Mouse (Mus musculus) left cerebral cortex, postnatal 36 days (tissue): ENCODE measurements at regions not wholly inside any gene's neighbourhood (a gene's known extent, or its start where the extent isn't known, plus 50 kb on each side); places are given as distances from the start of the nearest gene placed in this dataset.

Experiments used
- DNase-seq, 2 experiments: peaks; one replicate each; pipeline ENCODE4 v3.0.0; 2021 to 2022; ENCODE audit warnings: low spot score in 2 of 2, mixed read lengths in 1 of 2
- intact Hi-C: fragments of 180-260 bp; cut with DNase I; formaldehyde crosslinking; loops from one replicate; pipeline ENCODE4 v1.15.1; 2025

DNA sequence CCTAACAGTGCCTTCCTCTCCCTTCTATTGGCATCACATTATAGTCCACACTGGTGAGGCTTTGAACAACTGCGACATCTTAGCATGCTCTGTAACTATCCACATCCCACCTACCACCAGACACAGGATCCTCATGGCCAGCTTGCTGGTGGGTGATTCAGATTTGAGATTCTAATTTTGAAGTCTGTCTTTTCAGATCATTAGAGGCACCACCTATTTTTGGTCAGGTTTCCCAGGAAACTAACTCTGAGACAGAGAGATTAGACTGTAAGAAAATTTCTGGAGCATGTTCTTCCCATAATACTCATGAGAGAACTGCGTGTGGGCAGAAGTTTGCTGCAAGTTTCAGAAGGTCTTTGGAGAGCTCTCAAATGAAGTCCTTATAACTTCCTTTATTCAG, 400.8 kb upstream of the Fbxo33 start:
- DNase-seq: peak; percentile 62 to 70

GRCm38 (mm10) chr12:59616075-59616474, 396.6 kb upstream of the Fbxo33 start:
- intact Hi-C loops: no loop called here
- DNase-seq: peak in 1 of 2 experiments; percentile 34

More for the DNA sequence above, 400.8 kb upstream of the Fbxo33 start:
- intact Hi-C loops: loop anchor here (5.0 to 10.0 kb wide), 2 partner anchors 92 to 206 kb away; no protein-coding TSS in a partner anchor

DNA sequence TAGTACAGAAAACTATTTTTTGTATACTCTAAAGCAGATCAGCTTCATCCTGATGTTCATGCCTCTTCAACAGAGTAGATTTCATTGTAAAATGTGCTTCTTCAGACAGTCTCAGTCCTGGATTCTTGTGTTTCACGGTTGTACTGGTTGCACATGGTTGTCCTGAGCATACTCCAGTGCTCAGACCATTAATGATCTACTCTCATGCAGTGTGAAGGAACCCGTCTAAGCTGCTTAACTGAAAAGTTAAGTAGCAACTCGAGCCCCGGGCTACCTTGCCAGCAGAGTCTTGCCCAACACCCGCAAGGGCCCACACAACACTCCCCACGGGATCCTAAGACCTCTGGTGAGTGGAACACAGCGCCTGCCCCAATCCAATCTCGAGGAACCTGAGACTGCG, 380.3 kb upstream of the Fbxo33 start:
- intact Hi-C loops: no loop called here
- DNase-seq: no peak

- no peak for DNase-seq
- intact Hi-C loops: no loop called here
These were observed 369.8 kb upstream of the Fbxo33 start for GRCm38 (mm10) chr12:59589354-59589753.

DNA sequence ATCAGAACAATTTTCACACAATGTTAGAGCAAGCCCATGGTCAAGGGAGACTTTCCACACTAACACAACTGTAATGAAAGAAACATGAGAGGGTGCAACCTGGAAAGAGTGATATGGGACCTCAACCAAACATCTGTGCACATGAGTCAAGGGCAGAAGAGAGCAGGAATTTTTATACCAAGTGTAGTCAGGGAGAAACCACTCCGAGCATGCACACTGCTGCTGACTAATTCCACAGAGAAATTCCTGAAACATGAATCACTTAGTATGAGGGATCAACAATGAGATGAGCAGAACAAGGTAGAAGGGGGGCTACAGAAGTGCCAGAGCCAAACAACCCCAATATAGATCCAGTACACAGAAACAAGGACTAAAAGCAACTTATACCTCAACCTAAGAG, 363.1 kb upstream of the Fbxo33 start:
- intact Hi-C loops: no loop called here
- DNase-seq: no peak

- no peak for DNase-seq
- intact Hi-C loops: no loop called here
These were observed 360.2 kb upstream of the Fbxo33 start for GRCm38 (mm10) chr12:59579694-59580093.

DNA sequence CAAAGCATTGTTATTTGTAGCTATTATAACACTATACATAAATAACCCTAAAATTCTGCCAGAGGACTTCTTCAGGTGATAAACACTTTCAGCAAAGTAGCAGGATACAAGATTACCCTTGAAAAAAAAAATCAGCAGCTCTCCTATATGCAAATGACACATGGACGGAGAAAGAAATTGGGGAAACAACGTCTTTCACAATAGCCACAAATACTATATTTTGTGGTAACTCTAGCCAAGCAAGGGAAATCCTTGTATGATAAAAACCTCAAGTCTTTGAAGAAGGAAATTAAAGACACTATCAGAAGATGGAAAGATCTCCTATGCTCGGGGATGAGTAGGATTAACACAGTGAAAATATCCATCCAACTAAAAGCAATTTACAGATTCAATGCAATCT, 344.4 kb upstream of the Fbxo33 start:
- DNase-seq: no peak
- intact Hi-C loops: no loop called here

- intact Hi-C loops: no loop called here
- peak; percentile 15 to 22 for DNase-seq
These were observed 320.3 kb upstream of the Fbxo33 start for GRCm38 (mm10) chr12:59539788-59540187.

DNA sequence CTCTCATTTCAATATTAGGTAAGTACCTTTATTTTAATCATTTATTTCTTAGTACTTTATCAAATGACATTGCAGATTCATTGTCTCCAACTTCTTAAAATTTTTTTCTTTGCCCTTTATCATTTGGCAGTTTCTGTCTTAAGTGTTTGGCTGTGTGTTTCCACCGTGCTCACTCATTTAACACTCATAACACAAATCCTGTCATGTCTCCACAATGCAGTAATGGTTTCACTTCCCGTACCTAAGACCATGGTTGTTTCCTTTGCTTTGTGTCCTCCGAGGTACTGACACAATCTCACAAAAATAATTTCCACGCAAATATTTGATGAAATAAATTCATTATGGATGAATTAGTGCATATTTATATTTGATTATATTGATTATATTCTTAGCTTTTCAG, 311.0 kb upstream of the Fbxo33 start:
- intact Hi-C loops: no loop called here
- DNase-seq: no peak

DNA sequence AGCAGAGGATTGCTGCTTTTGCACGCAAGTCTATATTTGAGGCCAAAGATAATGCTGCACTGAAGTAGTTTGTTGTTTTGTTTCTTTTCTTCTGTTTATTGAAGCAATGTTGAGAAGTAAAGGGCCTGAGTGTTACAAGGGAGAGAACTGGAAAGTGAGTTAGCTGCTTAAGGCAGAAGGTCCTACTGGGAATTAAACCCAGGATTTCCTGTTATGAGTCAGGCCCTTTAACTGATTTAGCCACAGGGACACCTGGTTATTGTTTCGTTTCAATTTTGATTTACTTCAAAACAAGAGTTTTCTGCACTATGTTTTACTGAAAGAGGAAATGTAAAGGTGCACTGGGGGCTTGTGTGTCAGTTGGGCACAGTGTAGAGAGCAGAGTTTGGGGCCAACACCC, 303.8 kb upstream of the Fbxo33 start:
- no peak for DNase-seq
- intact Hi-C loops: no loop called here

GRCm38 (mm10) chr12:59521946-59522345, 302.4 kb upstream of the Fbxo33 start:
- intact Hi-C loops: no loop called here
- peak in 1 of 2 experiments; percentile 23 for DNase-seq

DNA sequence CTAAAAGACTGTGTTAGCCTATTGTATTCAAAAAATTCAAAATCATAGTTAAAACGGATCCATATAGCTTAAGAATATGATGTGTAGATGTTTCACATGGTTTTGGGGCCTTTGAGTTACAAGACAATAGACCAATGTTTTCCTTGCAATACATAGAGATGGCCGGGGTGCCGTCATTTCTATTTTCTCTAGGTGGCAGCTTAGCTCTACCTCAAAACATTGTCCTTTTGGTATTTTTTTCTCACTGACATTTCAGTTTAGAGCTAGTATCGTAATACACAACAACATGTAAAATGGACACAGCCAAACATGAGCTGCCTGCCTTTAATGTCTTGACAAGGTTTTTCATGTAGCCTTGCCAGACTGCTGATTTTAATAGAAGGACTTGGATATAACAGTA, 290.3 kb upstream of the Fbxo33 start:
- peak; percentile 21 to 27 for DNase-seq
- intact Hi-C loops: no loop called here

DNA sequence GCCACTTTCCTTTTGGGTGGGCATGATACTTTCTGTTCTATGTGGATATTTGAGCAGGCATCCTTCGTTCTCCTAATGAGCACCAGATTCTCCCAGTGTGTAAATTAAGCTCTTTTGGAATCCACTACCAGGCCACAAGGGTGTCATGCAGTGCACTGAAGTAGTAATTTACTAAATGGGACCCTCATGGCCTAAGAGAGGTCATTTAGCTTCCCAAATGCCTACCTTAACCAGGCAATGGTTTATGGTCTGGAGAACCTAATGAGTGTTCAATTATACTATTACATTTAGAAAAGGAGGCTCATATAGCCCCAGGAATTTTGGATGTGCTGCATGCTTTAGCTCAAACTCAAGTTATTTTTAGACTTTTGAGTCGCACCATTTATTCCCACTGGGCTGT, 289.6 kb upstream of the Fbxo33 start:
- intact Hi-C loops: no loop called here
- no peak for DNase-seq

DNA sequence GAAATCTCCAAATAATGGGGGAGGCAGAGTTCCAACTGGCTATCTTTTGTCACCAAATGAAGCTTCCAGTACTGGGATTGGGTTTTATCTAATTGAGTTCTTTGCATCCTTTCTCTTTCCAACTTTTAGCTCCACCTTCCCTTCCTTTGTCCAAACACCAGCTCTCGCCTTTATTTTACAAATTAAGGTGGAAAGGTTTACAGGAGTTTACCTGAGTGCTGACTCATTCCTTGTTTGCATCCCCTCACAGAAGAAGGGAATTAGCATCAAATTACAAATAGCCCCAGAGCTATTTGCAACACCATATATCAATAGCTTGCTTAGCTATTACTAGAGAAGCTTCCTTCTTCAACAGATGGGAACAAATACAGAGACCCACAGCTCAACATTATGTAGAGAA, 287.9 kb upstream of the Fbxo33 start:
- intact Hi-C loops: no loop called here
- no peak for DNase-seq

DNA sequence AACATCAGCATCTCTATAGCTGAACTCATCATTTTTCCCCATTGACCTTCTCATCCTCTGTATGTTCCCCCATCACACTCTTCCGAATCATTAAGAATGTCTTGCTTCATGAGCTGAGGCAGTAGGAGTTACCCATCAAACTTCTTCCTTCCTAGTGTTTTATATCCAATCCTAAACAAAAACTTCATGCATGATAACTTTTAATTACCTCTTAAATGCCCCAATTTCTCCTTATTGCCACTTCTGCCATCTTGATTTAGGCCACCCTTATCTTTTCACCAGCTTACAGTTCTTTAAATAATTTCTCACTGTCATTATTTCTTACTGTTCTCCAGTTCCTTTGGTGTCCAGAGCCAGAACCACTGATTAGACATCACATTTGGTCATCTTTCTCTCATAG, 277.9 kb upstream of the Fbxo33 start:
- no peak for DNase-seq
- intact Hi-C loops: no loop called here

DNA sequence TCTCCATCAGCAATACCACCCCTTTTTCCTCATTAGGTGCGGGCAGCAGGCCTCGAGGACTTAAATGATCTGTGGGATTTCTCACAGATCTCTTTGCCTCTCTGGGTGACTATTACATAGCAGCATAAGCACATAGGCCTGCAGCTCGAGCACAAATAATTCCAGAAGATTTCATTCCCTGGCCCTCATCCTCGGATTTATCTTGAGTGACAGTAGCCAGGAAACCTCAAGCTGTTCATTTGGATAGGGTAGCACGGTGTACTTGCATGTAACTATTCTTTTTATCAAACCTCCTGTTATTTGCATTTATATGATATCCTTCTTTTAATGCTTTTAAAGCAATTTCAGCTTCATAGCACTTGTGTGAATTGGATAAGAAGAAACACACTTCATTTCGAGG, 268.5 kb upstream of the Fbxo33 start:
- intact Hi-C loops: no loop called here

DNA sequence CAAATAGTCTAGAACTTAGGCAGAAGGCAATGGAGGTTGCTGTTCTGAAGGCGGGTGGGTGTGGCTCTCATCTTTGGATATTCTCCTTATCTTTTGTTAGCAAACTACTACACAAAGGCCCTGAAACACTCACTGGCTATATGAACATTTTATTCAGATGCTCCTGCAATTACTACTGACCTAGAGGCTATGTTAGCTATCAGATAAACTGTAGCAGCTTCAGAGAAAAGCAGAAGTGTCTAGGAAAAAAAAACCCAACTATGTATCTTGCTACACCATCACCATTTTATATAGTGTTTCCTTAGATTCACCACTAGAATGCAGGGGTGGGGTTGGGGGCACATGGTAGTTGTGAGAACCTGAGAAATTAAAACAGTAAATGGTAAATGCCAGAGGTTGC, 268.0 kb upstream of the Fbxo33 start:
- DNase-seq: no peak
- intact Hi-C loops: no loop called here

More for the DNA sequence above, 268.5 kb upstream of the Fbxo33 start:
- DNase-seq: no peak

- intact Hi-C loops: no loop called here
- peak in 1 of 2 experiments; percentile 11 for DNase-seq
These were observed 241.8 kb upstream of the Fbxo33 start for GRCm38 (mm10) chr12:59460997-59461961.

DNA sequence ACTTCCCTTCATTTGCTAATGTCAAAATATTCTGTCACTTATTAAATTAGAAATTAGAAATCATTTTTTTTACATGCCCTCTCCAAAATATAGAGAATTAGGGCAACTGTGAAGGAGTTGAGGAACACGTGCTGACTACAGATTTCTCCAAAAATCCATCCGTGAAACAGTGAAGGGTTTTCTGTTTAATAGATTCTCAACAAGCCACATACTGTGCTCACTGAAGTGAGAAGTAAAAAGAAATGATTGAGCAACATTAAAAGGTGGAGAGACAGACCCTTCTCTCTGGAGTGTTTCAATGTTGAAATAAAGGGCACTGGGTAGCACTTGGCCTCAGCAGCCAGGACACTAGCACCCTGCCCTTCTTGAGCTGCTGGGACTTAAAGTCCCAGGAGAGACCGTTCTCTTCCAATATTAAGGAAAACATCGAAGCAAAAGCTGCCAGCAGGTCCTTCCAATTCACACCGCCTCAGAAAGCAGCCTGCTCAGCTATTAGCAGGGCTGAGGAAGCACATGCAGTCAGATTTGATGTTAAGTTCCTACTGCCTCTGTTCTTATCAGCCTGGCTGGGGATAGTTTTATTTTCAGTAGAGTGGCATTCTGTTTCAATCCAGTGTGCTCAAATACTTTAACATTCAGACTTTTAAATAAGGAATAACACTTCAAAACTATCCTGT, 236.8 kb upstream of the Fbxo33 start:
- no peak for DNase-seq
- intact Hi-C loops: no loop called here

DNA sequence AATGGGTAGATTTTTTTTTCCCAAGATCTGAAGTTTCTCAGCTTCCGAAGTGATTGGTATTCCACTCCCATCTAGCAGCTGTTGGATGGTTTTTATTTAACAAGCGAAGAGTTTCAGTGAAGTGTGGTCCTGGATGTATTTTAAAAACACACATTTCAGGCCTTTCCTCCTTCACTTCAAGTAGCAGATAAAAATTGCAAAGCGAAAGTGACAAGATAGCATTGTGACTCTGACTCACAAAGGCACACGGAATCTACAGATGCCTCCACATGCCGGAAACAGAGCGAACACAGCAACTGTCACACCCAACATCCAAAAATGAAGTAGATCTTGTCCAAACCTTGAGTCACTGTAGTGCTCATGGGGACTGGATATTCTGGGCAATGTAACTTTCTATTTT, 195.5 kb upstream of the Fbxo33 start:
- intact Hi-C loops: loop anchor here (10.0 kb wide), 1 partner anchor 210 kb away; no protein-coding TSS in a partner anchor
- DNase-seq: peak; percentile 27 to 41

DNA sequence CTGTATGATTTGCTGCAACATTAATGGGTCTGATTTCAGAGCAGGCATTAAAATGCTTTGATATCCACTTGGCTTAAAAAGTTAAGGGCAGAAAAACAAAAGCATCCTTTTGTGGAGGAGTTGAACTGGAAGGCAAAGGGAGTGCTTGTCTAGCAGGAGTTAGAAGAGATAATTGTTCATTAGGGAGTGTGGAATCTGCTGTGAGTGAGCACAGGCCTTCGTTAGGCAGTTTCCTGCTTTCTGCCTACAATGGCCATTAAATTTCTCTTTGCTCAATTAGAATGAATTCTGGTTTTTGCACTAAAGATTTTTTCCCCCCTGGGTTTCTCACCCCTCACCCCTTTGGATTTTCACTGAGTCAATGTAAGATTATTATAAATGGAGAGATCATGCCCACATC, 192.0 kb upstream of the Fbxo33 start:
- intact Hi-C loops: loop anchor here (10.0 kb wide), 1 partner anchor 213 kb away; no protein-coding TSS in a partner anchor
- DNase-seq: no peak
